Mouse (Mus musculus): Measurements from ENCODE around the gene Praf2.
"Not testable (repeated sequence)": the region's sequence is repeated elsewhere in the genome, so short reads cannot be mapped to it uniquely, and the experiment has no call there.

Praf2 gene

GRCm38 (mm10) chrX:7739336-7740081, 11.3 kb downstream of the Praf2 start:
- DNase-seq (ENCODE audit: low spot score in 2 of 2): no peak

DNA sequence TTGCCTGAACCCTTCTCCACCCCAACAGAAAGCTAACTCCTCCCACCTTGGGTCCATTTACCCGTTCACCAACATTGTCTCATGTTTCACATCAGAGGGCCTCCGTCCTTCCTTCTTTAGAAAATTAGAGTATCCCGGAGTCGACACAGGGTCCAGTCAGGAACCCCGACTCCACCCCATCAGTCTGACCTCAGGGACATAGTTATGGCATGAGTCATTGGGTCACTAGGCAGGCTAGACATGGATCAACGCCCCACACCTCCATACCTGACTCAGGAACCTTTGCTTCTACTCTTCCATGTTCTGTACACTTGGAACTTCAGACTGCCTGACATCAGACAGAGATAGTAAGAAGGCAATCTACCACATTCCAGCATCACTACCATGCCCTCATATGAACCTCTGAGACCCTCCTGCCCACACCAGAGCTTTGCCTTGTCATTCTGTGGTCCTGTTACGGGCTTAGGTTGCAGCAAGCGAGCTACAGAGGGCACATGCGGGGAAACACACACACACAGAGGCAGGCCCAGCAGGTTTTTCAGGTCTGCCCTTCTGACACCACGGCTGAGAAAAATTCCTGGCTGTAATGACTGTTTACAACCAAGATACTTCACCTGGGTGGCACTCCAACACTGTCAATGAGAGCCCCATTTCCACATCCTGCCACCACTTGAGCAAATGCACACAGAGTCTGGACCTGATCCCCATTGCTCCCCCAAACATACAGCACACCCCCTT, 12.0 kb downstream of the Praf2 start:
- no peak for DNase-seq (ENCODE audit: low spot score in 2 of 2)

GRCm38 (mm10) chrX:7741103-7741502, 12.9 kb downstream of the Praf2 start:
- DNase-seq (ENCODE audit: low spot score in 2 of 2): no peak

- no peak for DNase-seq (ENCODE audit: low spot score in 2 of 2)
Observed at GRCm38 (mm10) chrX:7743470-7743869, 15.2 kb downstream of the Praf2 start.

DNA sequence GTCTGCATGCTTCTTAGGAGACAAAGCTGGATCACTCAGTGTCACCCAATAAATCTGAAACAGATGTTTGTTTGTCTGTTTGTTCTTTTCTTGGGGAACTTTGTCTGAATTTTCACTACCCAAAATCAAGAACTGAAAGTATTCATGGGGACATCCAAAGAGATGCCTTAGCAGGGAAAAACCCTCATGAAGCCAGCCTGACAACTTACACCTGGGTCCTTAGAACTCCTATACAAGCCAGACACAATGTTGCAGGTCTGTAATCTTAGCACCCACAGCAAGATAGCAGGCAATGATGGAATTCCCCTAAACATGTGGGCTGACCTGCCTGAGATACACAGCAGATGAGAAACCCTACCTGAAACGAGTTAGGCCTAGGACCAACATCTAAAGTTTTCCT, 16.7 kb downstream of the Praf2 start:
- no peak for DNase-seq (ENCODE audit: low spot score in 2 of 2)

DNA sequence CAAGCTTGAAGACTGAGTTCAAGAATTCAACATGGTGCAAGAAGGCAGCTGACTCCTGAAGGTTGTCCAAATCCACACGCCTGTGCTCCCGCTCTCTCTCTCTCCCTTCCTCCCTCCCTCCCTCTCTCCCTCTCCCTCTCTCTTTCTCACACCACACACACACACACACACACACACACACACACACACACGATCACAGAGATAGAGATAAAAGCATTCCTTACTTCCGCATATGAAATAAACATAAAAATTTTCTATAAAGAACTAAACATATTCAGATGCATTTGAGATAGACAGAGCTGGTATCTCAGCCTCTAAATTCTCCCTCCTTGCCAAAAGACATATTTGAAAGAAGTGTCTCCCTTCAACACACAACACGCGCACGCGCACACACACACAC, 17.2 kb downstream of the Praf2 start:
- DNase-seq (ENCODE audit: low spot score in 2 of 2): no peak

- DNase-seq (ENCODE audit: low spot score in 2 of 2): peak; percentile 57 to 63
Observed at GRCm38 (mm10) chrX:7750432-7751116, 22.3 kb downstream of the Praf2 start, which contains the start of gene Ccdc120. Gene Ccdc120 (minus strand): TSS chrX:7750905.

- DNase-seq (ENCODE audit: low spot score in 2 of 2): not testable (repeated sequence)
Observed at GRCm38 (mm10) chrX:7753627-7754026, 25.4 kb downstream of the Praf2 start.

DNA sequence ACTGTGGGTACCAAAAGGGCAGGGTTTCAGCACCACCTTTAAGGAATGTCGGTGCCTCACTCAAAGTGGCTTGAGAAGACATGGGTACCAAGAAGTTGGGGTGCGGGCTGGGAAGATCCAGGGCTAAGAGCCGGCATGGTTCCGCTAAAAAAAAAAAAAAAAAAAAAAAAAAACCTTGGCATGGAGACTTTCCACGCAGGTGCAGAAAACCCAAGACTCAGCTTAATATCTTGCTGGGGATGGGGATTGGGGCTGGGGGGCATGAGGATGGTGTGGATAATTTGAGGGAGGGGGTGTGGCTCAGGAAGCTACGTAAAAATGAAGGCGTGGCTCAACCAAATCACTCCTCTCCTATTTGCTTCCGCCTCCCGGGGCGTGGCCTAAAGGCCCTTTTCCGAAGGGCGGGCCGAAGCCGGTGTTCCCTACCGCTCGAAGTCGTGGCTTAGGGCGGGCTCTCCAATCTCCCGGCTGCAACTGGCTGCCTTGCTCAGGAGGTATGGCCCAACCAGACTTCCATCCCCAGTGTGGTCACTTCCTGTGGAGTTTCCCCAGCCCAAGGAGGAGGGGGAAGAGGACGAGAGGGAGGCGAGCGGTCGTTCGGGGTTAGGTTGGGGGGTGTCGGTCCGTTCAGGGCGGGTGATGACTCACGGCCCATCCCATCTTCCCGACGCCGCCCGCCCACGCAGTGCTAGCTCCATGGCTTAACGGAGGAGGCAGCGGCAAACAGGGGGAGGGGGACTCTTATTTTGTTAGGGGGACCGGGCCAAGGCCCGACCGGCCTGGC, 34.1 kb downstream of the Praf2 start, which contains the start of gene Tfe3:
TSS of gene Tfe3 (plus strand) at position 424 of the 784 bp plus-strand sequence.
- peak; percentile 60 to 73 for DNase-seq (ENCODE audit: low spot score in 2 of 2)

DNA sequence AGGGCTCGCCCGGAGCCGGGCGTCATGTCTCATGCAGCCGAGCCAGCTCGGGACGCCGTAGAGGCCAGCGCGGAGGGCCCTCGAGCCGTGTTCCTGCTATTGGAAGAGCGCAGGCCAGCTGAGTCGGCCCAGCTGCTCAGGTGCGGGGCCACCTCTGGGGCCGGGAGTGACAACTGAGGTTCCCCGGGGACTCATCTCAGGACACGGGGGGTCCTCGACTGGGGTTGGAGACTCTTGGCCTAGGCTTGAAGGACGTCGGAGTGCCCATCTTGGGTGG, 34.6 kb downstream of the Praf2 start:
- DNase-seq (ENCODE audit: low spot score in 2 of 2): no peak

- DNase-seq (ENCODE audit: low spot score in 2 of 2): no peak
Observed at GRCm38 (mm10) chrX:7763631-7764393, 35.6 kb downstream of the Praf2 start.

DNA sequence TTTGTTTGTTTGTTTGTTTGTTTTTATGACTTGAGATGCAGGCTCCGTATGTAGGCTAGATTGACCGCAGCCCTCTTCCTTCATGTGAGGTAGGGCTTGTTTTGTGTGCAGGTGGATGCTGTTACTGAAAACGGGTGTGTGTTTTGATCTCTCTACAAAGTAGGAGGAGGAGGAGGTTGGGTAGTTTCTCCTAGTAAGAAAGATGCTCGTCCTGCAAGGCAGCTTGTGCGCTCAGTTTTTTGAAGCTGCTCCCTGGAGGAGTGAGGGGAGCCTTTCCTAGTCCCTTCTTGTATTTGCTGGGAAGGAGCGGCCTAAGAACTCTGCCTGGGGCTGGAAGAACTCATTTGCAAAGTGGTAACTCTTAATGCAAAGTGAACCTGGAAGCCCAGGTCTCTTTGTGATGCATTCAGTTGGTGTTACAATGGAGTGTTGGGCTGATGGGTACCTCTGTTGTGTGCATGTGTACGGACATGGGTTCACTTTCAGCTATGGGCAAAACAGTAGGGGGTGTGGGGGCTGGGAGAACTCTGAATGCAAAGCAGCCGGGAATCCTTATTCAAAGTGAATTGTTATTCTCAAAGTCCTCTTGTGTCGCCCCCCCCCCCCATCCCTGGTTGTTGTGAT, 36.5 kb downstream of the Praf2 start:
- no peak for DNase-seq (ENCODE audit: low spot score in 2 of 2)

DNA sequence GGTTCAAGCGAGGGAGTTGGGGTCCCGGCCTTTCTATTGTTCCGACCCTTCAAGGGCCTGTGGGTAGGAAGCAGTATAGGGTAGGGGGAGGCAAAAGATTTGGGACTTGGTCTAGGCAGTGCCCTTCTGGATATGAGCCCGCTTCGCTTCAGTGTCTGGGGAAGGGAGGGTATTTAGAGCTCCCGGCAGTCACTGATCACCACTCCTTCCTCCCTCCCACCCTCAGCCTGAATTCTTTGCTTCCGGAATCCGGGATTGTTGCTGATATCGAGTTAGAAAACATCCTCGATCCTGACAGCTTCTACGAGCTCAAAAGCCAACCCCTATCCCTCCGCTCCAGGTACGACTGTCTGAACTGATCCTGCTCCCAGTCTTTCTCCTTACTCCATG, 37.0 kb downstream of the Praf2 start:
- no peak for DNase-seq (ENCODE audit: low spot score in 2 of 2)

DNA sequence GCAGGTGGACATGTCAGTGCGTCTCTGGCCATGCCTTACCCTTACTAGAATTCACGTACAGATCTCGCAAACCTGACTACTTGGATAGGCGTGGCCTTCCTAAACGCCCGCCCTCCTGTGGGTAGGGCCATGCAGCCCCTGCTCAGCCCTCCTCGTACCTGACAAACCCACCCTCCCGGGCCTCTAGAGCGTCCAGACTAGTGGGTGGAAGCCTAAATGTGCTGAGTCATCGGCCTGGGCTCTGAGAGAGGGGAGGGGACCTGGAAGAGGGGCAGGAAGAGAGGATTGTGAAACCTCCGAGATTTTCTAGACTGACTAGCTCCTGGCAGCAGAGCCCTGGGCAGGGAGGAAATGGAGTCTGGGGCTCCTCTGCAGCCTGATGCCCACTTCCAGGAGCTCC, 37.5 kb downstream of the Praf2 start:
- no peak for DNase-seq (ENCODE audit: low spot score in 2 of 2)

DNA sequence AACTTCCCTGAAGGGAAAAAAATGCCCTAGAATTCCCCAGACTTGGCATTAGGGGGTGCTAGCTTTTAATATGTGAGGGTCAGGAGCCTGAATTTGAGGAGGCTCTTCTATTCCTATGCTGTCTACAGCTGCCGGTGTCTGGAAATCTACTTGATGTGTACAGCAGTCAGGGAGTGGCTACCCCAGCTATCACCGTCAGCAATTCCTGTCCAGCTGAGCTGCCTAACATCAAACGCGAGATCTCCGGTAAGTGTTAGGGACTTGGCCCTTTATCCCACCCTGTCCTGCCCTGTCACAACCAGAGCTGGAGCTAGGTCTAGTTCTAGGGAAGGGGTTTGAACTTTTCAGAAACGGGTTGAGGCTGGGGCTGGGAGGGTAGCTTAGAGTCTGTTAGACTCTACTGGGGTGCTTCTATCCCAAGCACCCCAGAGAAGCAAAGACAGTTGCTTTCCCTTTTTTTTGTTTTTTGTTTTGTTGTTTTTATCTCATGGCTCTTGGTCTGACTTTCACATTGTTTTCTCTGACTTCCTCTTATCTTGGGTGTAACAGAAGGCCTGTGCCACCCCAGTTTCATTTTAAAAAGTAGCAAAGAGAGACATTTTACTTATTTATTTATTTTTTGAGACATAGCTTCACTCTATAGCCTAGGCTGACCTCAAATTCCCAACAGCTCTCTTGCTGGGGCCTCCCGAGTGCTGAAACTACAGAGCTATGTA, 41.2 kb downstream of the Praf2 start:
- no peak for DNase-seq (ENCODE audit: low spot score in 2 of 2)

- DNase-seq (ENCODE audit: low spot score in 2 of 2): no peak
Observed at GRCm38 (mm10) chrX:7772766-7773165, 44.5 kb downstream of the Praf2 start.

GRCm38 (mm10) chrX:7775501-7776205, 47.4 kb downstream of the Praf2 start:
- DNase-seq (ENCODE audit: low spot score in 2 of 2): no peak

DNA sequence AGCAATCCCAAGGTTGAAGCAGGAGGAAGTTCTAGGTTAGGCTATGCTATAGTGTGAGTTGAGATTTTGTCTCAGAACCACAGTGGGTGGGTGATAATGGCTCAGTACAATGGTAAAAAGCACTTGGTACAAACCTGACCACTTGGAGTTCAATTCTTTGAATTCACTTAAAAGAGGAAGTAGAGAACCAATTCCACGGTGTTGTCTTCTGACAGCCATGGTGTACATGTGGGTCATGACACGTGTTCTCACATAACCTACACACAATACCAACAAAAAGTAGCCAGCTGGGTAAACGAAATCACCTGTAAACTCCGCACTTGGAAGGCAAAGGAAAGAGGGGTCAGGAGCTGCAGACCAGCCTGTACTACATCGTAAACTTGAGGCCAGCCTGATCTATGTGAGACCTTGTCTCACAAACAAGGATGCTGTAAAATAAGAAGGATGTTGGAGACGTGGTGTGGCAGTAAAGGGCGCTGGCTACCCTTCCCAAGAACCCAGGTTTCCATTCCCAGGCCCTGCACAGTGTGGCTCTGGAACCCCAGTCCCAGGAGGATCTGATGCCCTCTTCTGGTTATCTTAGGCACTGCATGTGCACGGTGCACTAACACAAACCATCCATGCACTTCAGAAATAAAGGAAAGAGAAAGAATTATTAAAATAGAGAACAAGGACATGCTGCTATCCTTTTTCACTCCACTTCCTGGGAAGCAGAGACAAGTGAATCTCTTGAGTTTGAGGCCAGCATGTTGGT, 48.3 kb downstream of the Praf2 start:
- peak in 1 of 2 experiments; percentile 39 for DNase-seq (ENCODE audit: low spot score in 2 of 2)

All from frontal cortex, postnatal 25 days (tissue).